In the genomic region with DNA sequence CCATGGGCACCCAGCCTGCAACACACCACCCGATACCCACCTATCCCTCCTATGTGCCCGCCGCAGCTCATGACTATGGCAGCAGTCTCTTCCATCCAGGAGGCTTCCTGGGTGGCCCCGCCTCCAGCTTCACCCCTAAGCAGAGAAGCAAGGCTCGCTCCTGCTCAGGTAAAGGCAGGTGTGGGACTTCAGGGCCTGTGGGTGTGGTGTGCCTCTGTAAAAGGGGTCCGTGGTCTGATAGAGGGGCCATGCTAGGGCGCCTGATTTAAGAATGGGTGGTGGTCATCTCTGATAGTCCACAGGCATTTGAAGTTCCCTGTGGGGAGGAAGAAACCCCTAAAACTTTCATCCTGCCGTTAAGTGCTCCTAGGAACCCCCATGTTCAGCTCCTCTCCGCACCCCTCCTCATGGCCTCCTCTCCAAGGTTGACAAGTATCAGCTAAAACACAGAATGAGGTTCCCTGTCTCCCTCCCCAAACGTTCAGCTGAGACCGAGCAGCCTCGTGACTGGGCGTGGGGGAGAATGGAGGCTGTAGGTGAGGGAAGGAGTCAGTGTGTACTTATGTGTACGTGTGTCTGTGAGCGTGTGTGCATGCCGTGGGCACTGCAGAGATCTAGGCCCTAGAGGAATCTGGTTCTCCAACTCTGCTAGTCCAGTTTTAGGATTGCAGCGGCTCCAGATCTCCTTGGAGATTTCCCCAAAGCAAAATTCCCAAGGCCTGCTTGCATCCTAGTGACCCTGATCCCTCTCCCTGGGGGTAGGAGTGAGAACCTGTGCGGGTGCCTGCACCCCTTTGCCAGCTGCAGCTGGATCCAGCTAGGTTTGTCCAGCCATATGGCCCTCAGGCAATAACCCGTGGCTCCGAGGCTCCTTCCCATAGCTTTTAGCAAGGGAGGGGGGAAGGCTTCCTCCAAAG, we compare ENCODE assay signal across 12 mouse cellular contexts. TPM values are rescaled to one million over a fixed set of nuclear protein-coding genes. Genes with fewer than 3 reads are reported as not detected.
DNase-seq lines count a peak whose midpoint lies in the region; ATAC-seq and TF ChIP-seq lines count a peak whose summit lies in the region.
"Had no signal": no experiment of that assay in that cellular context is flagged by ENCODE, and none has a peak within 500 bp of the region (broad histone marks: within the 10 kb centered on the region; RNA-seq: fewer than 3 reads in every experiment).

No protein-coding gene starts in this region.

- ATAC-seq in liver, embryonic 12.5 days, result no peak
- ATAC-seq in liver, postnatal 0 days, result no peak
- no peak for ATAC-seq in hindbrain, embryonic 16.5 days
- no peak for ATAC-seq in midbrain, postnatal 0 days (ENCODE audit: low FRiP score)

- peaks cover 96% of the 10 kb centered on the region for H3K27me3 ChIP-seq in liver, embryonic 12.5 days (replicated peaks)
- H3K27me3 ChIP-seq in liver, postnatal 0 days (ENCODE audit: insufficient read depth, low read length), result peaks cover 89% of the 10 kb centered on the region
- H3K27me3 ChIP-seq in hindbrain, embryonic 16.5 days (replicated peaks; ENCODE audit: control insufficient read depth, insufficient read depth, low read length), result peaks cover 64% of the 10 kb centered on the region
- peaks cover 76% of the 10 kb centered on the region for H3K27me3 ChIP-seq in midbrain, postnatal 0 days (ENCODE audit: insufficient read depth, low read length)

- no peak for TF ChIP-seq EP300 in liver, postnatal 0 days (IDR thresholded peaks at IDR 0.05; ENCODE audit: low read depth)

- peaks cover 81% of the 10 kb centered on the region for H3K4me1 ChIP-seq in liver, embryonic 12.5 days
- H3K4me1 ChIP-seq in liver, postnatal 0 days (ENCODE audit: insufficient read depth), result peaks cover 25% of the 10 kb centered on the region
- H3K4me1 ChIP-seq in hindbrain, embryonic 16.5 days (ENCODE audit: control insufficient read depth, insufficient read depth, low read depth, low read length), result peaks cover 16% of the 10 kb centered on the region
- H3K4me1 ChIP-seq in midbrain, postnatal 0 days (ENCODE audit: insufficient read depth, low read length), result no peaks in the 10 kb centered on the region

- no peaks in the 10 kb centered on the region for H3K9me3 ChIP-seq in liver, embryonic 12.5 days (replicated peaks)
- no peaks in the 10 kb centered on the region for H3K9me3 ChIP-seq in liver, postnatal 0 days (ENCODE audit: low read length)
- no peaks in the 10 kb centered on the region for H3K9me3 ChIP-seq in hindbrain, embryonic 16.5 days (ENCODE audit: control insufficient read depth, low read length)
- H3K9me3 ChIP-seq in midbrain, postnatal 0 days (ENCODE audit: low read length), result no peaks in the 10 kb centered on the region

- WGBS in liver, embryonic 12.5 days (ENCODE audit: insufficient replicate concordance), result 41% methylated on average over 20 of the region's 20 CpGs
- 47% methylated on average over 20 of the region's 20 CpGs for WGBS in liver, postnatal 0 days (ENCODE audit: insufficient replicate concordance)
- WGBS in hindbrain, embryonic 16.5 days, result 6% methylated on average over 20 of the region's 20 CpGs
- WGBS in midbrain, postnatal 0 days, result 16% methylated on average over 20 of the region's 20 CpGs

- no peak overlapping the region for H3K9ac ChIP-seq in liver, embryonic 12.5 days
- no peak overlapping the region for H3K9ac ChIP-seq in liver, postnatal 0 days (replicated peaks)
- no peak overlapping the region for H3K9ac ChIP-seq in hindbrain, embryonic 16.5 days (ENCODE audit: low read depth, low read length)
- no peak overlapping the region for H3K9ac ChIP-seq in midbrain, postnatal 0 days (replicated peaks; ENCODE audit: low read length, poor library complexity, severe bottlenecking)

- H3K4me2 ChIP-seq in liver, embryonic 12.5 days, result peak overlapping the region; percentile 79
- no peak overlapping the region for H3K4me2 ChIP-seq in liver, postnatal 0 days (ENCODE audit: low read depth, low read length)
- no peak overlapping the region; the same call in 1 of the 2 replicates for H3K4me2 ChIP-seq in hindbrain, embryonic 16.5 days (ENCODE audit: low read length)
- H3K4me2 ChIP-seq in midbrain, postnatal 0 days (ENCODE audit: low read depth, low read length, poor library complexity, severe bottlenecking), result peak overlapping the region; percentile 61

- H3K27ac ChIP-seq in liver, embryonic 12.5 days, result no peak overlapping the region
- H3K27ac ChIP-seq in liver, postnatal 0 days (ENCODE audit: low read depth), result no peak overlapping the region
- H3K27ac ChIP-seq in hindbrain, embryonic 16.5 days (ENCODE audit: low read depth, low read length), result no peak overlapping the region
- H3K27ac ChIP-seq in midbrain, postnatal 0 days (ENCODE audit: low read depth, low read length), result no peak overlapping the region

- H3K36me3 ChIP-seq in liver, embryonic 12.5 days, result peaks cover 5% of the 10 kb centered on the region; the same call in 1 of the 2 replicates
- no peaks in the 10 kb centered on the region for H3K36me3 ChIP-seq in liver, postnatal 0 days (replicated peaks; ENCODE audit: insufficient read depth, low read length)
- no peaks in the 10 kb centered on the region for H3K36me3 ChIP-seq in hindbrain, embryonic 16.5 days (ENCODE audit: control insufficient read depth, insufficient read depth, low read length)
- H3K36me3 ChIP-seq in midbrain, postnatal 0 days (ENCODE audit: insufficient read depth, low read length), result no peaks in the 10 kb centered on the region

- peak; percentile 7 for DNase-seq in adrenal gland, adult 2 months
- no peak for DNase-seq in adrenal gland, postnatal 4 days (ENCODE audit: low spot score in 2 of 2)
- no peak for DNase-seq in liver, postnatal 0 days
- no peak for DNase-seq in midbrain, postnatal 0 days (ENCODE audit: low spot score)
- DNase-seq in gastrocnemius, adult 8-10 months (ENCODE audit: low spot score in 2 of 2), result no peak
- no peak for DNase-seq in layer of hippocampus, adult 9-11 months
- DNase-seq: thymus, postnatal 36 days had no signal

- TF ChIP-seq CTCF in liver, postnatal 0 days (IDR thresholded peaks at IDR 0.05; ENCODE audit: low read depth), result no peak
- TF ChIP-seq CTCF in midbrain, postnatal 0 days (IDR thresholded peaks at IDR 0.05), result no peak

- peak overlapping the region; percentile 56; the same call in 1 of the 2 replicates for H3K4me3 ChIP-seq in liver, embryonic 12.5 days
- H3K4me3 ChIP-seq in liver, postnatal 0 days (ENCODE audit: low read depth, low read length), result no peak overlapping the region
- H3K4me3 ChIP-seq in hindbrain, embryonic 16.5 days (ENCODE audit: low read length), result peak overlapping the region; percentile 30; the same call in 1 of the 2 replicates
- H3K4me3 ChIP-seq in midbrain, postnatal 0 days (ENCODE audit: low read depth, low read length), result peak overlapping the region; percentile 38; the same call in 1 of the 2 replicates

RNA-seq across cellular contexts. Expression of gene Gata2, which starts 7.3 kb away (rescaled TPM):
- total RNA-seq in adrenal gland, adult 2 months (2021), result 10 to 100 TPM; 23.0 to 52.6 TPM
- 167 and 184 TPM in 2 replicates for polyA plus RNA-seq in adrenal gland, adult 2 months (2012; rRNA removed)
- 10 to 100 TPM; 55.5 to 62.7 TPM for total RNA-seq in adrenal gland, postnatal 4 days (2021)
- 13.3 and 15.7 TPM in 2 replicates for polyA plus RNA-seq in liver, embryonic 12.5 days (2016; fragmentation: Nextera tagmentation; extraction: Ambion mirVana)
- polyA plus RNA-seq in liver, postnatal 0 days (2015; fragmentation: Nextera tagmentation; extraction: Ambion mirVana), result 4.1 and 4.4 TPM in 2 replicates
- polyA plus RNA-seq in hindbrain, embryonic 16.5 days (2015; fragmentation: Nextera tagmentation; extraction: Ambion mirVana), result 14.1 and 18.0 TPM in 2 replicates
- 9.2 and 19.3 TPM in 2 replicates for total RNA-seq in midbrain, postnatal 0 days (2014; rRNA removed)
- polyA plus RNA-seq in midbrain, postnatal 0 days (2015; fragmentation: Nextera tagmentation; extraction: Ambion mirVana), result 17.2 and 18.5 TPM in 2 replicates
- total RNA-seq in gastrocnemius, adult 8-10 months (2022), result 1 to 10 TPM; 3.0 to 6.0 (median 4.1) TPM

RNA-seq across cellular contexts. Expression of gene Dnajb8, which starts 21.1 kb away (rescaled TPM):
- total RNA-seq in adrenal gland, adult 2 months (2021), result not detected
- not detected in 2 replicates for polyA plus RNA-seq in adrenal gland, adult 2 months (2012; rRNA removed)
- not detected for total RNA-seq in adrenal gland, postnatal 4 days (2021)
- not detected in 2 replicates for polyA plus RNA-seq in liver, embryonic 12.5 days (2016; fragmentation: Nextera tagmentation; extraction: Ambion mirVana)
- not detected in 2 replicates for polyA plus RNA-seq in liver, postnatal 0 days (2015; fragmentation: Nextera tagmentation; extraction: Ambion mirVana)
- not detected in 2 replicates for polyA plus RNA-seq in hindbrain, embryonic 16.5 days (2015; fragmentation: Nextera tagmentation; extraction: Ambion mirVana)
- not detected in 2 replicates for total RNA-seq in midbrain, postnatal 0 days (2014; rRNA removed)
- not detected in 2 replicates for polyA plus RNA-seq in midbrain, postnatal 0 days (2015; fragmentation: Nextera tagmentation; extraction: Ambion mirVana)
- total RNA-seq in gastrocnemius, adult 8-10 months (2022), result not detected
- total RNA-seq: common myeloid progenitor, adult 5-6 weeks had no signal
- polyA plus RNA-seq: large intestine, adult 2 months; neural tube, embryonic 14.5 days had no signal

Comparison
In these comparisons a context has a peak if more than half of its experiments do, and no peak if none do; other contexts are left out.
1. H3K4me2 ChIP-seq: peak in liver, embryonic 12.5 days (single experiment) and midbrain, postnatal 0 days (single experiment); none in liver, postnatal 0 days (single experiment) and hindbrain, embryonic 16.5 days (single experiment).